Mouse (Mus musculus) testis, adult 2 months (tissue): ENCODE data around the gene Ndufa10. TPM values are rescaled to one million over a fixed set of nuclear protein-coding genes. Genes with fewer than 3 reads are reported as not detected.

Experiments
- H3K27ac ChIP-seq: fragments of 200-500 bp; 2 replicates; pipeline ENCODE4 v1.5.1; 2012; ENCODE audit warnings: low read depth, low read length; ENCODE audit not compliant: control insufficient read depth, insufficient read depth
- H3K27me3 ChIP-seq: fragments of 200-500 bp; 2 replicates; pipeline ENCODE4 v1.6.1; 2012; ENCODE audit warnings: mild to moderate bottlenecking, low read length, moderate library complexity; ENCODE audit not compliant: control insufficient read depth, insufficient read depth
- H3K36me3 ChIP-seq: fragments of 200-500 bp; 2 replicates; pipeline ENCODE4 v1.6.1; 2012; ENCODE audit warnings: mild to moderate bottlenecking, low read length; ENCODE audit not compliant: control insufficient read depth, insufficient read depth
- H3K4me1 ChIP-seq: fragments of 200-500 bp; 2 replicates; pipeline ENCODE4 v1.6.1; 2012; ENCODE audit warnings: low read length; ENCODE audit not compliant: control insufficient read depth, insufficient read depth
- H3K4me3 ChIP-seq: fragments of 200-500 bp; 2 replicates; pipeline ENCODE4 v1.5.1; 2012; ENCODE audit warnings: low read depth, mild to moderate bottlenecking, low read length, moderate library complexity, mixed read lengths; ENCODE audit not compliant: control insufficient read depth
- CTCF ChIP-seq: fragments of 200-500 bp; IDR thresholded peaks from 2 replicates; pipeline ENCODE4 v1.5.1; 2012; ENCODE audit warnings: low read depth, mild to moderate bottlenecking, inconsistent platforms, low read length, moderate library complexity; ENCODE audit not compliant: control insufficient read depth, insufficient read depth, insufficient replicate concordance
- POLR2A ChIP-seq: fragments of 200-500 bp; IDR thresholded peaks from 2 replicates; pipeline ENCODE4 v1.6.1; 2012; ENCODE audit warnings: low read depth, mild to moderate bottlenecking, inconsistent platforms, low read length, moderate library complexity; ENCODE audit not compliant: control insufficient read depth
- polyA plus RNA-seq: library from polyadenylated mRNA; depleted of rRNA; stranded (reverse); fragments of >200 nt; gene quantifications from 2 replicates; pipeline ENCODE4 v1.2.3, GENCODE M21; 2012; rRNA removed

Ndufa10 gene
- polyA plus RNA-seq, 1 experiment: 30.1 TPM

GRCm38 (mm10) chr1:92393166-92393565 is 80.5 kb downstream of the Ndufa10 start:
- H3K27me3 ChIP-seq: no peaks in the 10 kb centered on the region
- no peak overlapping the region for H3K27ac ChIP-seq
- TF ChIP-seq POLR2A (no peak), CTCF (no peak)
- no peak overlapping the region for H3K4me3 ChIP-seq
- no peaks in the 10 kb centered on the region for H3K4me1 ChIP-seq
- no peaks in the 10 kb centered on the region for H3K36me3 ChIP-seq

Other genes with a start within 250 kb of the Ndufa10 start
- not detected in 2 replicates for gene Olfr1416, start 11.3 kb upstream of the Ndufa10 start, polyA plus RNA-seq
- not detected in 2 replicates for gene Olfr1415, start 22.2 kb upstream of the Ndufa10 start, polyA plus RNA-seq
- gene Olfr1414, start 44.8 kb upstream of the Ndufa10 start, polyA plus RNA-seq: not detected in 2 replicates
- gene Olfr1413, start 97.5 kb upstream of the Ndufa10 start, polyA plus RNA-seq: 0.49 and 0.66 TPM in 2 replicates
- gene Olfr1412, start 111.9 kb upstream of the Ndufa10 start, polyA plus RNA-seq: not detected in 2 replicates
- not detected in 2 replicates for gene Olfr1411, start 120.6 kb upstream of the Ndufa10 start, polyA plus RNA-seq
- 0.06 TPM in 2 replicates for gene Olfr1410, start 131.9 kb upstream of the Ndufa10 start, polyA plus RNA-seq
- gene Olfr12, start 143.9 kb upstream of the Ndufa10 start, polyA plus RNA-seq: 0.10 and 0.12 TPM in 2 replicates
- 246 and 258 TPM in 2 replicates for gene Cops9, start 168.1 kb upstream of the Ndufa10 start, polyA plus RNA-seq
- not detected in 2 replicates for gene Otos, start 175.0 kb upstream of the Ndufa10 start, polyA plus RNA-seq